18 mouse cellular contexts compared by ENCODE assay signal in the genomic region with DNA sequence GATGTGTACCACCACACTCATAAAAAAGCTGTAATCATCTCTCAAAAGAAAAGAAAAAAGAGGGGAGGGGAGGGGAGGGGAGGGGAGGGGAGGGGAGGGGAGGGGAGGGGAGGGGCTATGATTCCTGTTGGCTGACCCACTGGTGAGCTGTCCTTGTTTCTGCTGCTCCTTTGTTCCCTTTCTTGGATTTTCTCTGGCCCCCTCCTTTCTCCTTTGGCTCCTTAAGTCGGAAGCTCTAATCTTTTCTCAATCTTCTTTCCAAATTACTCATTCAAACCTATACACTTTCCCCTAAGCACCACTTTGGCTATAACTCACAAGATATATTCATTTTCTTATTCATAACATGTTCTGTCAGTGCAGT. TPM values are rescaled to one million over a fixed set of nuclear protein-coding genes. Genes with fewer than 3 reads are reported as not detected.
DNase-seq lines count a peak whose midpoint lies in the region; ATAC-seq lines count a peak whose summit lies in the region.
"Had no signal": no experiment of that assay in that cellular context is flagged by ENCODE, and none has a peak within 500 bp of the region (broad histone marks: within the 10 kb centered on the region; RNA-seq: fewer than 3 reads in every experiment).

No protein-coding gene starts in this region.

- H3K36me3 ChIP-seq in forebrain, embryonic 11.5 days (ENCODE audit: control insufficient read depth, insufficient read depth, low read length): no peaks in the 10 kb centered on the region; the same call in 1 of the 2 replicates
- no peaks in the 10 kb centered on the region for H3K36me3 ChIP-seq in forebrain, embryonic 16.5 days (ENCODE audit: control insufficient read depth, insufficient read depth)
- H3K36me3 ChIP-seq in neural tube, embryonic 11.5 days (ENCODE audit: control insufficient read depth, insufficient read depth, low read length): peaks cover 2% of the 10 kb centered on the region; the same call in 1 of the 2 replicates
- peaks cover 13% of the 10 kb centered on the region for H3K36me3 ChIP-seq in midbrain, embryonic 11.5 days (ENCODE audit: control insufficient read depth, insufficient read depth, low read length)
- 0 out of 2 replicates have a peak, but pooled peaks cover 4% of the 10 kb centered on the region for H3K36me3 ChIP-seq in neural tube, embryonic 14.5 days (ENCODE audit: control insufficient read depth, insufficient read depth, low read length)
- H3K36me3 ChIP-seq: intestine, embryonic 15.5 days had no signal

- H3K9ac ChIP-seq in forebrain, embryonic 11.5 days (ENCODE audit: low read length): no peak overlapping the region; the same call in 1 of the 2 replicates
- H3K9ac ChIP-seq in forebrain, embryonic 16.5 days (replicated peaks; ENCODE audit: low read depth, low read length): no peak overlapping the region
- H3K9ac ChIP-seq in neural tube, embryonic 11.5 days (ENCODE audit: low read length): no peak overlapping the region
- peak overlapping the region; percentile 49; the same call in 1 of the 2 replicates for H3K9ac ChIP-seq in midbrain, embryonic 11.5 days (ENCODE audit: low read length)
- H3K9ac ChIP-seq in neural tube, embryonic 14.5 days (replicated peaks; ENCODE audit: low read depth, low read length): no peak overlapping the region
- H3K9ac ChIP-seq: intestine, embryonic 15.5 days; liver, embryonic 14.5 days had no signal

- 0% methylated on average over 1 of the region's 1 CpGs for WGBS in forebrain, embryonic 11.5 days
- 11% methylated on average over 1 of the region's 1 CpGs for WGBS in forebrain, embryonic 16.5 days
- WGBS in neural tube, embryonic 11.5 days: 38% methylated on average over 1 of the region's 1 CpGs
- 0% methylated on average over 1 of the region's 1 CpGs for WGBS in midbrain, embryonic 11.5 days
- 10% methylated on average over 1 of the region's 1 CpGs for WGBS in neural tube, embryonic 14.5 days

- H3K27me3 ChIP-seq in forebrain, embryonic 11.5 days (ENCODE audit: control insufficient read depth, insufficient read depth, low read length): no peaks in the 10 kb centered on the region
- no peaks in the 10 kb centered on the region for H3K27me3 ChIP-seq in forebrain, embryonic 16.5 days (replicated peaks; ENCODE audit: control insufficient read depth, insufficient read depth, low read length)
- H3K27me3 ChIP-seq in neural tube, embryonic 11.5 days (ENCODE audit: control insufficient read depth, insufficient read depth, low read length): no peaks in the 10 kb centered on the region
- no peaks in the 10 kb centered on the region for H3K27me3 ChIP-seq in midbrain, embryonic 11.5 days (ENCODE audit: control insufficient read depth, insufficient read depth, low read length)
- no peaks in the 10 kb centered on the region for H3K27me3 ChIP-seq in neural tube, embryonic 14.5 days (ENCODE audit: control insufficient read depth, insufficient read depth, low read length)
- H3K27me3 ChIP-seq: CH12.LX; intestine, embryonic 15.5 days had no signal

- peak overlapping the region; percentile 18; the same call in 1 of the 2 replicates for H3K4me2 ChIP-seq in forebrain, embryonic 11.5 days (ENCODE audit: low read depth, low read length, severe bottlenecking)
- no peak overlapping the region for H3K4me2 ChIP-seq in forebrain, embryonic 16.5 days (ENCODE audit: low read length)
- no peak overlapping the region for H3K4me2 ChIP-seq in neural tube, embryonic 11.5 days (ENCODE audit: low read depth)
- H3K4me2 ChIP-seq in midbrain, embryonic 11.5 days: 0 out of 2 replicates have a peak overlapping the region, but pooled peaks have one; percentile 17
- H3K4me2 ChIP-seq in neural tube, embryonic 14.5 days (ENCODE audit: low read depth, low read length): no peak overlapping the region
- H3K4me2 ChIP-seq: intestine, embryonic 15.5 days had no signal

- peak overlapping the region; percentile 72; the same call in 1 of the 2 replicates for H3K27ac ChIP-seq in forebrain, embryonic 11.5 days (ENCODE audit: low read depth, low read length)
- no peak overlapping the region for H3K27ac ChIP-seq in forebrain, embryonic 16.5 days (ENCODE audit: low read length)
- H3K27ac ChIP-seq in neural tube, embryonic 11.5 days (ENCODE audit: low read depth, low read length): no peak overlapping the region
- H3K27ac ChIP-seq in midbrain, embryonic 11.5 days (ENCODE audit: low read depth, low read length): peak overlapping the region; percentile 79
- H3K27ac ChIP-seq in neural tube, embryonic 14.5 days (ENCODE audit: low read depth, low read length): no peak overlapping the region
- H3K27ac ChIP-seq: intestine, embryonic 15.5 days; stomach, postnatal 0 days had no signal

- ATAC-seq in forebrain, embryonic 11.5 days (replicated peaks; ENCODE audit: low FRiP score): peak; percentile 82
- ATAC-seq in forebrain, embryonic 16.5 days: no peak
- peak; percentile 65; the same call in 1 of the 2 replicates for ATAC-seq in neural tube, embryonic 11.5 days (ENCODE audit: insufficient read depth, low FRiP score, low TSS enrichment)
- ATAC-seq in midbrain, embryonic 11.5 days (ENCODE audit: low FRiP score): peak; percentile 84
- ATAC-seq in neural tube, embryonic 14.5 days (ENCODE audit: low read depth): peak; percentile 46
- no peak for ATAC-seq in inflammation-experienced regulatory T-cells, adult 6 months
- ATAC-seq: intestine, embryonic 15.5 days had no signal

- no peaks in the 10 kb centered on the region for H3K9me3 ChIP-seq in forebrain, embryonic 11.5 days (ENCODE audit: control insufficient read depth, low read length)
- no peaks in the 10 kb centered on the region for H3K9me3 ChIP-seq in forebrain, embryonic 16.5 days (ENCODE audit: control insufficient read depth, low read length)
- H3K9me3 ChIP-seq in neural tube, embryonic 11.5 days (ENCODE audit: control insufficient read depth, low read length): no peaks in the 10 kb centered on the region
- no peaks in the 10 kb centered on the region for H3K9me3 ChIP-seq in midbrain, embryonic 11.5 days (ENCODE audit: control insufficient read depth, low read length)
- no peaks in the 10 kb centered on the region for H3K9me3 ChIP-seq in neural tube, embryonic 14.5 days (ENCODE audit: control insufficient read depth, low read length)
- H3K9me3 ChIP-seq: heart, embryonic 10.5 days; intestine, embryonic 15.5 days had no signal

- H3K4me1 ChIP-seq in forebrain, embryonic 11.5 days (replicated peaks; ENCODE audit: control insufficient read depth, insufficient read depth, low read length): peaks cover 2% of the 10 kb centered on the region; the same call in 1 of the 2 replicates
- no peaks in the 10 kb centered on the region for H3K4me1 ChIP-seq in forebrain, embryonic 16.5 days (replicated peaks; ENCODE audit: control insufficient read depth, insufficient read depth, low read length)
- H3K4me1 ChIP-seq in neural tube, embryonic 11.5 days (ENCODE audit: control insufficient read depth, insufficient read depth, low read length): no peaks in the 10 kb centered on the region
- peaks cover 7% of the 10 kb centered on the region for H3K4me1 ChIP-seq in midbrain, embryonic 11.5 days (ENCODE audit: control insufficient read depth, insufficient read depth, low read length)
- H3K4me1 ChIP-seq in neural tube, embryonic 14.5 days (ENCODE audit: control insufficient read depth, insufficient read depth, low read length): no peaks in the 10 kb centered on the region
- H3K4me1 ChIP-seq: intestine, embryonic 15.5 days had no signal

- no peak overlapping the region for H3K4me3 ChIP-seq in forebrain, embryonic 11.5 days (ENCODE audit: low read depth, low read length)
- H3K4me3 ChIP-seq in forebrain, embryonic 16.5 days (replicated peaks; ENCODE audit: low read length): no peak overlapping the region
- no peak overlapping the region for H3K4me3 ChIP-seq in neural tube, embryonic 11.5 days (ENCODE audit: low read depth, low read length)
- no peak overlapping the region for H3K4me3 ChIP-seq in midbrain, embryonic 11.5 days (ENCODE audit: low read depth, low read length)
- H3K4me3 ChIP-seq in neural tube, embryonic 14.5 days (ENCODE audit: low read depth, low read length): no peak overlapping the region
- H3K4me3 ChIP-seq: heart, embryonic 10.5 days; intestine, embryonic 15.5 days had no signal

- no peak for DNase-seq in forebrain, embryonic 11.5 days (ENCODE audit: low spot score)
- DNase-seq in neural tube, embryonic 11.5 days (ENCODE audit: low spot score): no peak
- DNase-seq in neural tube, embryonic 10.5 days (ENCODE audit: extremely low spot score, low spot score): no peak
- no peak for DNase-seq in midbrain, embryonic 11.5 days (ENCODE audit: low spot score, missing footprints)
- DNase-seq in right cerebral cortex, postnatal 36 days (ENCODE audit: low spot score in 2 of 2): no peak
- DNase-seq: cerebellum, postnatal 14 days; gastrocnemius, postnatal 36 days; heart, postnatal 10 days; left cerebral cortex, postnatal 4 days; lung, postnatal 14 days had no signal

RNA-seq across cellular contexts. Expression of a gene that starts 14.1 kb away (rescaled TPM):
- 34.1 and 36.0 TPM in 2 replicates for polyA plus RNA-seq in forebrain, embryonic 11.5 days (2014; fragmentation: Nextera tagmentation; extraction: Ambion mirVana)
- polyA plus RNA-seq in forebrain, embryonic 16.5 days (2015; fragmentation: Nextera tagmentation; extraction: Ambion mirVana): 17.6 and 17.9 TPM in 2 replicates
- polyA plus RNA-seq in neural tube, embryonic 11.5 days (2014; fragmentation: Nextera tagmentation; extraction: Ambion mirVana): 23.2 and 25.6 TPM in 2 replicates
- 35.5 and 36.5 TPM in 2 replicates for polyA plus RNA-seq in midbrain, embryonic 11.5 days (2014; fragmentation: Nextera tagmentation; extraction: Ambion mirVana)
- 9.1 and 12.4 TPM in 2 replicates for polyA plus RNA-seq in neural tube, embryonic 14.5 days (2014; fragmentation: Nextera tagmentation; extraction: Ambion mirVana)
- under 1 TPM in 1 of 3 experiments, not detected in 2; 0.36 TPM for polyA plus RNA-seq in inflammation-experienced regulatory T-cells, adult 6 months (2017; shearing (Covaris generic))

RNA-seq across cellular contexts. Expression of a gene that starts 17.7 kb away (rescaled TPM):
- 30.2 and 34.7 TPM in 2 replicates for polyA plus RNA-seq in forebrain, embryonic 11.5 days (2014; fragmentation: Nextera tagmentation; extraction: Ambion mirVana)
- 29.5 and 30.1 TPM in 2 replicates for polyA plus RNA-seq in forebrain, embryonic 16.5 days (2015; fragmentation: Nextera tagmentation; extraction: Ambion mirVana)
- polyA plus RNA-seq in neural tube, embryonic 11.5 days (2014; fragmentation: Nextera tagmentation; extraction: Ambion mirVana): 25.2 and 25.7 TPM in 2 replicates
- 30.1 and 30.8 TPM in 2 replicates for polyA plus RNA-seq in midbrain, embryonic 11.5 days (2014; fragmentation: Nextera tagmentation; extraction: Ambion mirVana)
- polyA plus RNA-seq in neural tube, embryonic 14.5 days (2014; fragmentation: Nextera tagmentation; extraction: Ambion mirVana): 44.4 and 61.5 TPM in 2 replicates
- 10 to 100 TPM; 18.2 to 38.9 (median 34.5) TPM for polyA plus RNA-seq in inflammation-experienced regulatory T-cells, adult 6 months (2017; shearing (Covaris generic))

RNA-seq across cellular contexts. Expression of a gene that starts 44.8 kb away (rescaled TPM):
- polyA plus RNA-seq in forebrain, embryonic 11.5 days (2014; fragmentation: Nextera tagmentation; extraction: Ambion mirVana): 1.1 and 1.2 TPM in 2 replicates
- polyA plus RNA-seq in forebrain, embryonic 16.5 days (2015; fragmentation: Nextera tagmentation; extraction: Ambion mirVana): 0.91 TPM in 2 replicates
- 2.0 and 2.2 TPM in 2 replicates for polyA plus RNA-seq in neural tube, embryonic 11.5 days (2014; fragmentation: Nextera tagmentation; extraction: Ambion mirVana)
- 0.61 and 0.77 TPM in 2 replicates for polyA plus RNA-seq in midbrain, embryonic 11.5 days (2014; fragmentation: Nextera tagmentation; extraction: Ambion mirVana)
- polyA plus RNA-seq in neural tube, embryonic 14.5 days (2014; fragmentation: Nextera tagmentation; extraction: Ambion mirVana): 0.59 and 0.73 TPM in 2 replicates
- polyA plus RNA-seq in inflammation-experienced regulatory T-cells, adult 6 months (2017; shearing (Covaris generic)): not detected

RNA-seq across cellular contexts. Expression of a gene that starts 57.1 kb away (rescaled TPM):
- polyA plus RNA-seq in forebrain, embryonic 11.5 days (2014; fragmentation: Nextera tagmentation; extraction: Ambion mirVana): 59.1 and 67.0 TPM in 2 replicates
- 21.9 and 24.6 TPM in 2 replicates for polyA plus RNA-seq in forebrain, embryonic 16.5 days (2015; fragmentation: Nextera tagmentation; extraction: Ambion mirVana)
- polyA plus RNA-seq in neural tube, embryonic 11.5 days (2014; fragmentation: Nextera tagmentation; extraction: Ambion mirVana): 35.5 TPM in 2 replicates
- polyA plus RNA-seq in midbrain, embryonic 11.5 days (2014; fragmentation: Nextera tagmentation; extraction: Ambion mirVana): 33.7 and 37.5 TPM in 2 replicates
- polyA plus RNA-seq in neural tube, embryonic 14.5 days (2014; fragmentation: Nextera tagmentation; extraction: Ambion mirVana): 1.9 and 2.8 TPM in 2 replicates
- 10 to 100 TPM in 1 of 3 experiments, 1 to 10 TPM in 2; 1.6 to 16.2 (median 2.3) TPM for polyA plus RNA-seq in inflammation-experienced regulatory T-cells, adult 6 months (2017; shearing (Covaris generic))

Comparison
In these comparisons a context has a peak if more than half of its experiments do, and no peak if none do; other contexts are left out.
1. ATAC-seq: peak in forebrain, embryonic 11.5 days (single experiment), neural tube, embryonic 11.5 days (single experiment), midbrain, embryonic 11.5 days (single experiment) and neural tube, embryonic 14.5 days (single experiment); none in forebrain, embryonic 16.5 days (single experiment) and inflammation-experienced regulatory T-cells, adult 6 months (single experiment).
2. H3K27ac ChIP-seq: peak in forebrain, embryonic 11.5 days (single experiment) and midbrain, embryonic 11.5 days (single experiment); none in forebrain, embryonic 16.5 days (single experiment), neural tube, embryonic 11.5 days (single experiment) and neural tube, embryonic 14.5 days (single experiment).
3. H3K4me2 ChIP-seq: peak in forebrain, embryonic 11.5 days (single experiment) and midbrain, embryonic 11.5 days (single experiment); none in forebrain, embryonic 16.5 days (single experiment), neural tube, embryonic 11.5 days (single experiment) and neural tube, embryonic 14.5 days (single experiment).